Mouse (Mus musculus): ENCODE results near the gene Efemp2. TPM values are rescaled to one million over a fixed set of nuclear protein-coding genes. Genes with fewer than 3 reads are reported as not detected.
A peak's percentile ranks its signal among the peaks of the same experiment; 100 is the strongest.

The Efemp2 gene
- polyA plus RNA-seq, 1 experiment from 2014 or later: 99.7 TPM

- Histone ChIP-seq H3K4me1 (no peaks in the 10 kb centered on the region), H3K27me3 (ENCODE audit: low read depth, poor library complexity, severe bottlenecking) (no peaks in the 10 kb centered on the region), H3K9me3 (replicated peaks) (no peaks in the 10 kb centered on the region), H3K27ac (no peak overlapping the region), H3K36me3 (peaks cover 33% of the 10 kb centered on the region), H3K4me3 (no peak overlapping the region)
- DNase-seq (ENCODE audit: low spot score): no peak
- 88% methylated on average over 2 of the region's 2 CpGs for WGBS
Measured at GRCm38 (mm10) chr19:5500330-5500875, 26.6 kb downstream of the Efemp2 start.

DNA sequence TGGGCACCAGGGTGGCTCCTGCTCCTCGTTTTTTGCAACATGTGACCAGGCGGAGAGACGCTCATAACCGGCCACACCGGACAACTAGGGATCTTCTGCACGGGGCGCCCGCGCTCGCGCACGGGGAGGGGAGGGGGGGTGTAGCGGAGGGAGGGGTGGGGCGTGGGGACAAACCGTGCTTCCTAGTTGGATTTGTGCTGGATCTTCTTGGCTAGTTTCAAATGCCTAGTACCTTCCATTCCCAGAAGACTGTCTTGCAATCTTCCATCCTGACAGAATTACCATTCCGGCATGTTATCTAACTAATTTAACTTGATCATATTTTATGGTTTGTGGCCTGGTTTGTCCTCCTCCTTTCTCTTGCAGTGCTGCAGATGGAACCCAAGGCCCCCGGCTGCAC is 29.9 kb downstream of the Efemp2 start, which contains the start of gene 1700020D05Rik:
Gene 1700020D05Rik, minus strand, starts transcription at position 101 of the 400 bp plus-strand sequence.
- Histone ChIP-seq H3K4me1 (peaks cover 3% of the 10 kb centered on the region; the same call in 1 of the 2 replicates), H3K27ac (no peak within 1 kb of the TSS), H3K4me3 (no peak within 1 kb of the TSS), H3K36me3 (peaks cover under 1% of the 10 kb centered on the region; the same call in 1 of the 2 replicates), H3K27me3 (ENCODE audit: low read depth, poor library complexity, severe bottlenecking) (no peaks in the 10 kb centered on the region), H3K9me3 (replicated peaks) (no peaks in the 10 kb centered on the region)
- WGBS: 44% methylated on average over 17 of the region's 17 CpGs
- no peak for DNase-seq (ENCODE audit: low spot score)

GRCm38 (mm10) chr19:5510031-5511026 is 36.6 kb downstream of the Efemp2 start, which contains the start of gene Snx32:
Snx32 (minus strand) TSS chr19:5510538.
- no peaks in the 10 kb centered on the region for H3K27me3 ChIP-seq (ENCODE audit: low read depth, poor library complexity, severe bottlenecking)
- WGBS: 2% methylated on average over 47 of the region's 47 CpGs
- H3K27ac ChIP-seq: peak within 1 kb of the TSS; percentile 81
- H3K4me1 ChIP-seq: peaks cover 22% of the 10 kb centered on the region
- peak within 1 kb of the TSS; percentile 54 for H3K4me3 ChIP-seq
- no peaks in the 10 kb centered on the region for H3K9me3 ChIP-seq (replicated peaks)
- H3K36me3 ChIP-seq: no peaks in the 10 kb centered on the region
- peak; percentile 93 for DNase-seq (ENCODE audit: low spot score)

DNA sequence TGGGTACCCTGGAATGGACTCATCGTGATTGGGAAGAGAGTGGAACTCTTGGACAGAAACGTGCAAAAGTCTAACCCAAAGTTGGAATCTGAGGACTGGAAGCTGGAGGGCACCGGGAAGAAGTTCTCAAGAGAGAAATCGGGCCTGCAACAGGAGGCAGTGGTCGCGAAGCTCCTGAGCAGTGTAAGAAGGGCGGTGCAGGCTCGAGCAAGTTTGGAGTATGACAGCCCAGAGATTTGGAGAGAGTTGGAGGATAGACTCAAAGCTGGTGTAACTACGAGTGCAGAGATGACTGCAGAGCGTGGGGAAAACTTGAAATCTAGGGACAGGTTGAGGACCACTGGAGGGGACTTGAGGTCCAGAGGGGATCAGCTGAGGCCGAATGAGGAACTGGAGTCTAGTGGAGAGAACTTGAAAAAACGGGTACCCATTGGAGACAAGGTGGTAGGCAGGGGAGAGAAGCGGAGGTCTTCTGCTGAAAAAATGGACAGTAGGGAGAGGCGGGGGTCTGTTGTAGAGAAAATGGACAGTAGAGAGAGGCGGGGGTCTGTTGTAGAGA is 37.4 kb downstream of the Efemp2 start:
- Histone ChIP-seq H3K36me3 (no peaks in the 10 kb centered on the region), H3K27me3 (ENCODE audit: low read depth, poor library complexity, severe bottlenecking) (no peaks in the 10 kb centered on the region), H3K27ac (peak overlapping the region; percentile 81), H3K9me3 (replicated peaks) (no peaks in the 10 kb centered on the region), H3K4me1 (peaks cover 22% of the 10 kb centered on the region), H3K4me3 (peak overlapping the region; percentile 54)
- no peak for DNase-seq (ENCODE audit: low spot score)
- 47% methylated on average over 15 of the region's 15 CpGs for WGBS

GRCm38 (mm10) chr19:5512091-5513004 is 38.6 kb downstream of the Efemp2 start:
- H3K36me3 ChIP-seq: no peaks in the 10 kb centered on the region
- no peak overlapping the region for H3K27ac ChIP-seq
- H3K4me1 ChIP-seq: peaks cover 21% of the 10 kb centered on the region
- H3K4me3 ChIP-seq: no peak overlapping the region
- H3K9me3 ChIP-seq (replicated peaks): no peaks in the 10 kb centered on the region
- H3K27me3 ChIP-seq (ENCODE audit: low read depth, poor library complexity, severe bottlenecking): no peaks in the 10 kb centered on the region
- DNase-seq (ENCODE audit: low spot score): no peak
- 86% methylated on average over 12 of the region's 12 CpGs for WGBS

- H3K27ac ChIP-seq: no peak overlapping the region
- no peaks in the 10 kb centered on the region for H3K36me3 ChIP-seq
- no peaks in the 10 kb centered on the region for H3K9me3 ChIP-seq (replicated peaks)
- 83% methylated on average over 3 of the region's 3 CpGs for WGBS
- DNase-seq (ENCODE audit: low spot score): no peak
- H3K4me3 ChIP-seq: no peak overlapping the region
- H3K4me1 ChIP-seq: peaks cover 21% of the 10 kb centered on the region
- no peaks in the 10 kb centered on the region for H3K27me3 ChIP-seq (ENCODE audit: low read depth, poor library complexity, severe bottlenecking)
Measured at GRCm38 (mm10) chr19:5513005-5513349, 39.2 kb downstream of the Efemp2 start.

GRCm38 (mm10) chr19:5515840-5516777 is 42.4 kb downstream of the Efemp2 start:
- 85% methylated on average over 7 of the region's 7 CpGs for WGBS
- Histone ChIP-seq H3K4me1 (peaks cover 5% of the 10 kb centered on the region), H3K27me3 (ENCODE audit: low read depth, poor library complexity, severe bottlenecking) (no peaks in the 10 kb centered on the region), H3K4me3 (no peak overlapping the region), H3K27ac (no peak overlapping the region), H3K36me3 (no peaks in the 10 kb centered on the region), H3K9me3 (replicated peaks) (no peaks in the 10 kb centered on the region)
- DNase-seq (ENCODE audit: low spot score): no peak

DNA sequence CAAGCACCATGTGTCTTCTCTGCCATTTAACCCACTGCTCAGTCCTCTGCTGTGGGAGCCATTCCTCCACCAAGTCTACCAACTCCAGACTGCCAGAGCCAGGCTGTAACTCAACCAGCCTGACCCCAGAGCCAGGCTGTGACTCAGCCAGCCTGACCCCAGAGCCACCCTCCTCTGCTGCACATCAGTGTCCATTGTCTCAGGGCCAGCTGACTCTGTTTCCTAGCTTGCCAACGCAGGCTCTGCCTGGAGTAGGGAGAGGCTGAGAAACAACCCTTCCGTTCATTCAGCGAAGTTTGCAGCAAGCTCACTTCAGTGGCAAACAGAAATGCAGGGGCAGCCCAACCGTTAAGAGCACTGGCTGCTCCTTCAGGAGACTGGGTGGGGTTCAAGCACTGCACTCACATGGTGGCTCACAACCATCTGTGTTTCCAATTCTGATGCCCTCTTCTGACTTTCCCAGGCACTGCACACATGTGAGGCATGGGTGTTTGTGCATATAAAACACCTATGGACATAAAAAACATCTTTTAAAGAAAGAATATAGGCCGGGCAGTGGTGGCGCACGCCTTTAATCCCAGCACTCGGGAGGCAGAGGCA is 43.3 kb downstream of the Efemp2 start:
- 0 out of 2 replicates have a peak, but pooled peaks cover 2% of the 10 kb centered on the region for H3K4me1 ChIP-seq
- no peak overlapping the region for H3K4me3 ChIP-seq
- no peak overlapping the region for H3K27ac ChIP-seq
- H3K9me3 ChIP-seq (replicated peaks): no peaks in the 10 kb centered on the region
- 81% methylated on average over 8 of the region's 8 CpGs for WGBS
- H3K27me3 ChIP-seq (ENCODE audit: low read depth, poor library complexity, severe bottlenecking): no peaks in the 10 kb centered on the region
- no peak for DNase-seq (ENCODE audit: low spot score)
- H3K36me3 ChIP-seq: no peaks in the 10 kb centered on the region

DNA sequence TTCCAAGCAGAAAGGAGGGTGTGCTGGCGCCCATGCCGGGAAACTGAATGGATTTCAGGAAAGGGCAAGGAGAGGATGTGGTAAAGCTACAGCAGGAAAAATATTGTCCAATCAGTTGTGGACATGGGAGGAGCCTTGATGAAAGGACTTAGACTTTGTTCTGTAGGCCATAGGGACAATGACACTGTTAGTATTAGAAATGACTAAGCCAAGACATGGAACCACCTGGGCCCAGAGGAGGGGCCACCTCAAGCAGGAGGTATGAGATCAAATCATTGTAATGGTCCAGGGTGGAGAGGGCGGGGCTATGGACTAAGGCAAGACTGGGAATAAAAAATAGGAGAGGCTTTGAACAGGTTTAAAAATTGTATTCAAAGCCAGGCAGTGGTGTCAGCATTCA is 45.0 kb downstream of the Efemp2 start:
- DNase-seq (ENCODE audit: low spot score): no peak
- H3K9me3 ChIP-seq (replicated peaks): no peaks in the 10 kb centered on the region
- H3K36me3 ChIP-seq: no peaks in the 10 kb centered on the region
- no peak overlapping the region for H3K4me3 ChIP-seq
- no peaks in the 10 kb centered on the region for H3K27me3 ChIP-seq (ENCODE audit: low read depth, poor library complexity, severe bottlenecking)
- WGBS: 86% methylated on average over 3 of the region's 3 CpGs
- no peak overlapping the region for H3K27ac ChIP-seq
- H3K4me1 ChIP-seq: 0 out of 2 replicates have a peak, but pooled peaks cover 2% of the 10 kb centered on the region

DNA sequence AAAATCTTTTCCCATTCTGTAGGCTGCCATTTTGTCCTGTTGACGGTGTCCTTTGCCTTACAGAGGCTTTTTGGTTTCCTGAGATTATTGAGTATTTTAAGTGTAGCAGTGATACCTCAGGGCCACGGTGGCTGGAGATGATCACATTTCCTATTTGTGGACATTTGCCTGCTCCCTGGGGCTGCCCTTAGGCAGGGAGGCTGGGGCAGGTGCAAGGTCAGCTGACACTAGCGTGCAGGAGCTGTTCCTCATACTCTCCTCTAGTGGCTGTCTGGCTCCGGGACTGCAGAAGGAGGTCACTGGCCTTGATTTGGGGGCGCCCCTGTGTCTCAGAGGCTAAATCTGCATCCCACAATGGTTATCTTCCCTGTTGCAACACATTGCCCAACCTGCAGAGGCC is 51.5 kb downstream of the Efemp2 start:
- no peaks in the 10 kb centered on the region for H3K9me3 ChIP-seq (replicated peaks)
- no peak for DNase-seq (ENCODE audit: low spot score)
- peaks cover 4% of the 10 kb centered on the region for H3K4me1 ChIP-seq
- H3K27ac ChIP-seq: no peak overlapping the region
- 73% methylated on average over 5 of the region's 5 CpGs for WGBS
- no peak overlapping the region for H3K4me3 ChIP-seq
- H3K27me3 ChIP-seq (ENCODE audit: low read depth, poor library complexity, severe bottlenecking): peaks cover 3% of the 10 kb centered on the region; the same call in 1 of the 2 replicates
- H3K36me3 ChIP-seq: no peaks in the 10 kb centered on the region

All from limb, embryonic 10.5 days (tissue).